Mouse (Mus musculus) bone marrow macrophage, adult 2 months (primary cell): Measurements from ENCODE around the gene Vac14.

ENCODE experiments used
- CTCF ChIP-seq: IDR thresholded peaks from 2 replicates; pipeline ENCODE4 v1.5.1; 2012; ENCODE audit warnings: low read depth, mild to moderate bottlenecking, low read length, moderate library complexity
- POLR2A ChIP-seq: IDR thresholded peaks from 2 replicates; pipeline ENCODE4 v1.6.1; 2012; ENCODE audit warnings: mild to moderate bottlenecking, low read depth, low read length, borderline replicate concordance

GRCm38 (mm10) chr8:110664202-110664896 lies 46.0 kb downstream of the Vac14 start:
- TF ChIP-seq CTCF (no peak), POLR2A (no peak)
